Mouse (Mus musculus): ENCODE measurements around the gene Samsn1.

Samsn1 gene

GRCm38 (mm10) chr16:75933357-75933756, 88.7 kb downstream of the Samsn1 start:
- CTCF ChIA-PET, result no interaction called here

GRCm38 (mm10) chr16:75930222-75930553, 91.9 kb downstream of the Samsn1 start:
- CTCF ChIA-PET, result interaction anchor here (0.9 to 1.0 kb wide), 2 partner anchors 12 to 163 kb away, joined by 4 read pairs; partner anchors contain the start of gene Hspa13

- CTCF ChIA-PET, result interaction anchor here (0.6 to 0.9 kb wide), 2 partner anchors 23 to 163 kb away, joined by 3 to 4 read pairs; partner anchors contain the start of gene Hspa13
These were observed 92.4 kb downstream of the Samsn1 start for GRCm38 (mm10) chr16:75929536-75930221.

- CTCF ChIA-PET, result no interaction called here
These were observed 95.6 kb downstream of the Samsn1 start for GRCm38 (mm10) chr16:75926511-75926910.

- CTCF ChIA-PET, result interaction anchor here (1.2 kb wide), 1 partner anchor 13 kb away, joined by 3 read pairs; no protein-coding TSS in a partner anchor
These were observed 101.2 kb downstream of the Samsn1 start for GRCm38 (mm10) chr16:75920870-75921269.

GRCm38 (mm10) chr16:75919298-75919697, 102.8 kb downstream of the Samsn1 start:
- CTCF ChIA-PET, result interaction anchor here (0.6 to 1.3 kb wide), 3 partner anchors 11 to 150 kb away, joined by 3 to 5 read pairs (median 4); no protein-coding TSS in a partner anchor

- CTCF ChIA-PET, result interaction anchor here (1.3 kb wide), 1 partner anchor 13 kb away, joined by 4 read pairs; no protein-coding TSS in a partner anchor
These were observed 104.4 kb downstream of the Samsn1 start for GRCm38 (mm10) chr16:75917712-75918111.

GRCm38 (mm10) chr16:75912051-75912450, 110.0 kb downstream of the Samsn1 start:
- CTCF ChIA-PET, result no interaction called here

- CTCF ChIA-PET, result interaction anchor here (0.7 kb wide), 1 partner anchor 110 kb away, joined by 15 read pairs; no protein-coding TSS in a partner anchor
These were observed 113.2 kb downstream of the Samsn1 start for GRCm38 (mm10) chr16:75908635-75909494.

GRCm38 (mm10) chr16:75906790-75907189, 115.3 kb downstream of the Samsn1 start:
- CTCF ChIA-PET, result interaction anchor here (0.6 to 1.0 kb wide), 2 partner anchors 14 to 22 kb away, joined by 3 read pairs; no protein-coding TSS in a partner anchor

- CTCF ChIA-PET, result no interaction called here
These were observed 115.8 kb downstream of the Samsn1 start for GRCm38 (mm10) chr16:75906260-75906659.

- CTCF ChIA-PET, result no interaction called here
These were observed 116.8 kb downstream of the Samsn1 start for GRCm38 (mm10) chr16:75905324-75905723.

GRCm38 (mm10) chr16:75904072-75904471, 118.0 kb downstream of the Samsn1 start:
- CTCF ChIA-PET, result no interaction called here

GRCm38 (mm10) chr16:75903028-75903427, 119.1 kb downstream of the Samsn1 start:
- CTCF ChIA-PET, result no interaction called here

- CTCF ChIA-PET, result no interaction called here
These were observed 122.0 kb downstream of the Samsn1 start for GRCm38 (mm10) chr16:75899885-75900620.

- CTCF ChIA-PET, result no interaction called here
These were observed 124.2 kb downstream of the Samsn1 start for GRCm38 (mm10) chr16:75897828-75898367.

GRCm38 (mm10) chr16:75894263-75894901, 127.7 kb downstream of the Samsn1 start:
- CTCF ChIA-PET, result interaction anchor here (0.6 to 0.7 kb wide), 2 partner anchors 29 to 265 kb away, joined by 4 to 9 read pairs; no protein-coding TSS in a partner anchor

GRCm38 (mm10) chr16:75893470-75893869, 128.6 kb downstream of the Samsn1 start:
- CTCF ChIA-PET, result interaction anchor here (0.6 kb wide), 1 partner anchor 265 kb away, joined by 9 read pairs; no protein-coding TSS in a partner anchor

- CTCF ChIA-PET, result no interaction called here
These were observed 132.9 kb downstream of the Samsn1 start for GRCm38 (mm10) chr16:75889081-75889646.

GRCm38 (mm10) chr16:75887203-75887602, 134.9 kb downstream of the Samsn1 start:
- CTCF ChIA-PET, result no interaction called here

GRCm38 (mm10) chr16:75878885-75879284, 143.2 kb downstream of the Samsn1 start:
- CTCF ChIA-PET, result no interaction called here
